Mouse (Mus musculus) heart, embryonic 12.5 days (tissue): ENCODE results near the gene Bcas2. TPM values are rescaled to one million over a fixed set of nuclear protein-coding genes. Genes with fewer than 3 reads are reported as not detected.
"Not testable (repeated sequence)": the region's sequence is repeated elsewhere in the genome, so short reads cannot be mapped to it uniquely, and the experiment has no call there.

Experiments used
- ATAC-seq: fragments of 200-750 bp; cut with Nextera tagmentation; 2 replicates; pipeline ENCODE4 v1.8.0; 2017; ENCODE audit warnings: moderate TSS enrichment, moderate library complexity; ENCODE audit not compliant: insufficient number of reproducible peaks, low FRiP score
- H3K27ac ChIP-seq: fragments of 300-500 bp; sonication (generic); 2 replicates; pipeline ENCODE4 v1.5.1; 2016; ENCODE audit warnings: mild to moderate bottlenecking, moderate library complexity; ENCODE audit not compliant: poor library complexity, severe bottlenecking
- H3K27me3 ChIP-seq: fragments of 300-500 bp; sonication (generic); replicated peaks from 2 replicates; pipeline ENCODE4 v1.6.1; 2016; ENCODE audit warnings: mild to moderate bottlenecking, moderate library complexity
- H3K36me3 ChIP-seq: fragments of 300-500 bp; sonication (generic); 2 replicates; pipeline ENCODE4 v1.6.1; 2016; ENCODE audit warnings: mild to moderate bottlenecking, moderate library complexity
- H3K4me1 ChIP-seq: fragments of 300-500 bp; sonication (generic); replicated peaks from 2 replicates; pipeline ENCODE4 v1.6.1; 2016; ENCODE audit warnings: mild to moderate bottlenecking
- H3K4me2 ChIP-seq: fragments of 300-500 bp; sonication (generic); 2 replicates; pipeline ENCODE4 v1.6.1; 2016; ENCODE audit warnings: mild to moderate bottlenecking, moderate library complexity
- H3K4me3 ChIP-seq: fragments of 300-500 bp; sonication (generic); 2 replicates; pipeline ENCODE4 v1.5.1; 2016; ENCODE audit warnings: mild to moderate bottlenecking
- H3K9ac ChIP-seq: fragments of 300-500 bp; sonication (generic); 2 replicates; pipeline ENCODE4 v1.6.1; 2016; ENCODE audit warnings: mild to moderate bottlenecking, moderate library complexity
- H3K9me3 ChIP-seq: fragments of 300-500 bp; sonication (generic); replicated peaks from 2 replicates; pipeline ENCODE4 v1.6.1; 2016; ENCODE audit warnings: mild to moderate bottlenecking, moderate library complexity
- WGBS: fragments of 180-500 bp; shearing (Covaris S2); methylation state at CpG from one replicate; pipeline ENCODE4 v1.1.7; 2016; 5-methylcytosine and 5-hydroxymethylcytosine counted together
- polyA plus RNA-seq: library from polyadenylated mRNA; unstranded; fragments of >200 nt; fragmentation: Nextera tagmentation; extraction: Ambion mirVana; gene quantifications from 2 replicates; pipeline ENCODE4 v1.2.1, GENCODE M21; 2016

Gene Bcas2
- polyA plus RNA-seq, 1 experiment from 2014 or later = 148 TPM

GRCm38 (mm10) chr3:103139047-103139446, 32.4 kb upstream of the Bcas2 start:
- WGBS = 54% methylated on average over 8 of the region's 8 CpGs
- peak; percentile 58; the same call in 1 of the 2 replicates for ATAC-seq
- peak overlapping the region; percentile 54 for H3K4me2 ChIP-seq

GRCm38 (mm10) chr3:103140095-103140838, 31.2 kb upstream of the Bcas2 start:
- peak; percentile 86 for ATAC-seq
- Histone ChIP-seq H3K4me1 (peaks cover 13% of the 10 kb centered on the region), H3K4me2 (peak overlapping the region; percentile 54), H3K27ac (peak overlapping the region; percentile 30; the same call in 1 of the 2 replicates), H3K4me3 (peak overlapping the region; percentile 15)
- H3K27me3 ChIP-seq, H3K9me3 ChIP-seq, H3K9ac ChIP-seq, H3K36me3 ChIP-seq: not testable (repeated sequence)
- 35% methylated on average over 11 of the region's 11 CpGs for WGBS

More at GRCm38 (mm10) chr3:103139047-103139446, 32.4 kb upstream of the Bcas2 start:
- Histone ChIP-seq H3K4me3 (no peak overlapping the region), H3K36me3 (0 out of 2 replicates have a peak, but pooled peaks cover 5% of the 10 kb centered on the region), H3K27me3 (no peaks in the 10 kb centered on the region), H3K9ac (no peak overlapping the region), H3K27ac (peak overlapping the region; percentile 30; the same call in 1 of the 2 replicates), H3K4me1 (peaks cover 13% of the 10 kb centered on the region), H3K9me3 (no peaks in the 10 kb centered on the region)

- Histone ChIP-seq H3K4me3 (no peak overlapping the region), H3K9ac (no peak overlapping the region), H3K36me3 (0 out of 2 replicates have a peak, but pooled peaks cover 6% of the 10 kb centered on the region), H3K9me3 (no peaks in the 10 kb centered on the region), H3K27me3 (no peaks in the 10 kb centered on the region), H3K27ac (no peak overlapping the region), H3K4me2 (no peak overlapping the region), H3K4me1 (peaks cover 13% of the 10 kb centered on the region)
- WGBS = 88% methylated on average over 11 of the region's 11 CpGs
- ATAC-seq = no peak
These were observed 30.2 kb upstream of the Bcas2 start for GRCm38 (mm10) chr3:103141287-103141686.

GRCm38 (mm10) chr3:103142366-103142765, 29.1 kb upstream of the Bcas2 start:
- no peak overlapping the region for H3K9ac ChIP-seq
- no peaks in the 10 kb centered on the region for H3K27me3 ChIP-seq
- WGBS = 75% methylated on average over 10 of the region's 10 CpGs
- H3K36me3 ChIP-seq = peaks cover 9% of the 10 kb centered on the region; the same call in 1 of the 2 replicates
- H3K9me3 ChIP-seq = no peaks in the 10 kb centered on the region
- no peak overlapping the region for H3K27ac ChIP-seq
- no peak overlapping the region for H3K4me2 ChIP-seq
- H3K4me1 ChIP-seq = peaks cover 13% of the 10 kb centered on the region
- no peak for ATAC-seq
- H3K4me3 ChIP-seq = no peak overlapping the region

DNA sequence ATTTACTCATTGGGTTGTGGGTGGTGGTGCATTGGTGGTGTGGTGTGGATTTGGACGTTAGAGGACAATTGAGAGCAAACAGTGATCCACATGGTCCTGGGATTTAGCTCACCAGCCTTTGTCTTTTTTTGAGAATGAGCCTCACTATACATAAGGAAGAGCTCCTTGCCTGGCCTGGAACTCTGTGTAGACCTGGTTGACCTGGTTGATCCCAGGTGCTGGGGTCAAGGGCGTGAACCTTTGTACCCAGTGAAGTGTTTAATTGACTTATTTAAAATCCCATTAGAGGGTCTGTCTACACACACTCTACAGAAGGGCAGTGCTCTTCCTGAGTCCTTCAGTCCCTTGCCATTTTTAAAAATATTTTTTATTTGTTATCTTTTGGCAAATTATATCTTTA, 26.1 kb upstream of the Bcas2 start:
- H3K9me3 ChIP-seq = no peaks in the 10 kb centered on the region
- H3K27me3 ChIP-seq = no peaks in the 10 kb centered on the region
- H3K9ac ChIP-seq = no peak overlapping the region
- 81% methylated on average over 2 of the region's 2 CpGs for whole genome bisulfite sequencing
- H3K4me2 ChIP-seq = no peak overlapping the region
- no peak overlapping the region for H3K27ac ChIP-seq
- no peak for ATAC-seq
- no peak overlapping the region for H3K4me3 ChIP-seq
- peaks cover 17% of the 10 kb centered on the region; the same call in 1 of the 2 replicates for H3K36me3 ChIP-seq
- H3K4me1 ChIP-seq = no peaks in the 10 kb centered on the region

DNA sequence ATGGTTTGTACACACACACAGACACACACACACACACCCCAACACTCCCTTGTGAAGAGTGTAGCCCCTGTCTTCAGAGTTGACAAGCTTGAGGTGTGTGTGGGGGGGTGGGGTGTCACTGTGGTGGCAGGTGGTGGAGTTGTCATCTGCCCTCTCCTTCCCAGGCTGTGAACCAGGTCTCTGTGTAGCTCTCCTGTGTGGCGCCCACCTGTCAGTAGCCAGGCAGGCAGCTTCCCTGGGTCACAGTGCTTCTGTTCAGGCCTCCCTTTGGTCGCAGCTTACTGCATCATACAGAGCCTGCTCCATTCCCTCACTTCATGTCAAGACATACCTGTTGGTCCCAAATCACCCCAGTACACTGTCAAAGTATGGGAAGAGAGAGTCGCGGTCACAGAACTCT, 25.7 kb upstream of the Bcas2 start:
- 81% methylated on average over 4 of the region's 4 CpGs for WGBS
- Histone ChIP-seq H3K4me2 (no peak overlapping the region), H3K36me3 (peaks cover 20% of the 10 kb centered on the region), H3K27me3 (no peaks in the 10 kb centered on the region), H3K9ac (no peak overlapping the region), H3K4me3 (no peak overlapping the region), H3K4me1 (no peaks in the 10 kb centered on the region), H3K9me3 (no peaks in the 10 kb centered on the region), H3K27ac (no peak overlapping the region)
- no peak for ATAC-seq

DNA sequence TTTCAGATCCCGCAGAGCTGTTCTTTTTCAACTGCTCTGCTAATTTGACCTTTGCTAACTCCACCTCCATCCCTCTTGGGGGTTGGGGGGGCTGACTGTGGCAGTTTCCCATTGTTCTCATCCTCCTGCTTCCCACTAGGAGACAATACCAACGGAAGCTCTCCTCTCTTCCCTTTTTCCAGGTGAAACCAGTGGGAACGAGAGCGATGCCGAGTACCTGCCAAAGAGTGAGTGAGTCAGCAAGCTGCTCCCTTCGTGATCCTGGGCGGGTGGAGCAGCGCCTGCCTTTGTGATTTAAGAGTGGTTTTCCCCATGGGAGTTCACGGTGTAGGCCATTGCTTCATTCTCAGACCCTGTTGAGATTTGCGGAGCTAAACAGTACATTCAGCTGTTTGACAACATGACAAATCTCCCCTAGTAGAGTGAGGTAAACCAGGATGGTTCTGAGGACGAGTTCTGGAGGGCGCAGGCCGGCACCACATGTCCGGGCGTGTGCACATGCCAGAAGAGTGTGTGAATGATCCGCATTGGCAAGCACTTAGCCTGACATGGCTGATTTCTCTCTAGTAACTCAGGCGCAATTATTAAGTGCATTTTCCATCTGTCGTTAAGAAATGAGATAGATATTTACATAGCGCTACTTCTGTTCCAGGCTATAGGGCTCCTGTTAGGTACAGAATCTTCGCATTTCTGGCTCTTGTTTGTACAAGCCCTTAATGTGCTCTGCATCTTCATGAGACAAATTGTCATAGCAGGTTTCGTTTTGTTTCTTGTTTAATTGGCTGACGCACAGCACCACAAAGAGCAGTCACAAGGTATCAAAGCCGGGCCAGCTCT, 24.9 kb upstream of the Bcas2 start:
- Histone ChIP-seq H3K27ac (no peak overlapping the region), H3K4me1 (no peaks in the 10 kb centered on the region), H3K4me2 (no peak overlapping the region), H3K4me3 (no peak overlapping the region), H3K9ac (no peak overlapping the region), H3K9me3 (no peaks in the 10 kb centered on the region), H3K36me3 (peaks cover 23% of the 10 kb centered on the region), H3K27me3 (no peaks in the 10 kb centered on the region)
- WGBS = 73% methylated on average over 23 of the region's 23 CpGs
- ATAC-seq = no peak

- Histone ChIP-seq H3K9me3 (no peaks in the 10 kb centered on the region), H3K27ac (no peak overlapping the region), H3K4me3 (no peak overlapping the region), H3K36me3 (peaks cover 32% of the 10 kb centered on the region), H3K27me3 (no peaks in the 10 kb centered on the region), H3K4me2 (no peak overlapping the region), H3K9ac (no peak overlapping the region), H3K4me1 (no peaks in the 10 kb centered on the region)
- 84% methylated on average over 4 of the region's 4 CpGs for WGBS
- no peak for ATAC-seq
These were observed 23.7 kb upstream of the Bcas2 start for GRCm38 (mm10) chr3:103147775-103148174.

- Histone ChIP-seq H3K9ac (no peak overlapping the region), H3K9me3 (no peaks in the 10 kb centered on the region; the same call in 1 of the 2 replicates), H3K4me3 (no peak overlapping the region), H3K4me2 (no peak overlapping the region), H3K27me3 (no peaks in the 10 kb centered on the region), H3K4me1 (no peaks in the 10 kb centered on the region), H3K36me3 (peaks cover 40% of the 10 kb centered on the region), H3K27ac (no peak overlapping the region)
- 85% methylated on average over 10 of the region's 10 CpGs for WGBS
- no peak for ATAC-seq
These were observed 22.5 kb upstream of the Bcas2 start for GRCm38 (mm10) chr3:103148941-103149340.

- Histone ChIP-seq H3K27me3 (no peaks in the 10 kb centered on the region), H3K4me1 (no peaks in the 10 kb centered on the region), H3K36me3 (peaks cover 64% of the 10 kb centered on the region), H3K4me2 (no peak overlapping the region), H3K27ac (no peak overlapping the region), H3K9ac (no peak overlapping the region), H3K4me3 (no peak overlapping the region), H3K9me3 (no peaks in the 10 kb centered on the region; the same call in 1 of the 2 replicates)
- no peak for ATAC-seq
These were observed 17.7 kb upstream of the Bcas2 start for GRCm38 (mm10) chr3:103153761-103154160.

DNA sequence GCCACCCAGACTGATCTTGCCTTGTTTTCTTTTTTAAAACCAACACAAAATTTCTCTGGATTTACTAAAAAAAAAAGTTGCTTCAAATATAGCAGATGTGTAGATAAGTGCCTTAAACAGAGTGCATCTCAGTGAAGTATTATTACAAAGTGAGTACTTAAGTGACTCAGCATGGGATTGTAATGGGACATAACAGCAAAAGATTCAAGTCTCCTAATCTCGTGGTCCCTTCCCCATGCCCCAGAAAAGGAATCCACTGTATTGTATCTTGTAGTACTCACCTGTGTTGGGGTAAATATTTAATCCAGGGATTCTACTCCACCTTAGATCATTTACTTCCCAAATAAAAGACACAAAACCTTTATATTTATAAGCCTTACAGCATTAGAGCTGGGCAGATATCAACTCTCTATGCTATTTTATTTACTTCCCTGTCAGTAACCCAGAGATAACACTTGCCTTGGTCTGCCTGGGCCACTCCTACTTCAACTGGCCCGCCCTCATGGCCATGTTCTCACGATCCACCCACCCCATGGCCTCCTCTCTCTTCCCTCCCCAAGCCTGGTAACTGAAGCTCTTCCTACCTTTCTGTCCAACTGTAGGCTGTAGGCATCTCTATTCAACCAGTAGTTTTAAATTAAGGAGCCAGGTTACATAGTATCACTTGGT, 12.1 kb upstream of the Bcas2 start:
- H3K4me1 ChIP-seq = no peaks in the 10 kb centered on the region
- peaks cover 31% of the 10 kb centered on the region for H3K36me3 ChIP-seq
- peak; percentile 59; the same call in 1 of the 2 replicates for ATAC-seq
- no peak overlapping the region for H3K4me2 ChIP-seq
- H3K27me3 ChIP-seq = no peaks in the 10 kb centered on the region
- H3K27ac ChIP-seq = no peak overlapping the region
- H3K9me3 ChIP-seq = no peaks in the 10 kb centered on the region
- 48% methylated on average over 3 of the region's 3 CpGs for WGBS
- no peak overlapping the region for H3K9ac ChIP-seq
- no peak overlapping the region for H3K4me3 ChIP-seq
